Mouse (Mus musculus): ENCODE data around the gene Sc5d.

GRCm38 (mm10) chr9:42202271-42202670 is 61.8 kb downstream of the Sc5d start:
- no peak for TF ChIP-seq EP300 (IDR thresholded peaks at IDR 0.05)
- TF ChIP-seq CTCF (IDR thresholded peaks at IDR 0.05), result no peak
